Mouse (Mus musculus): ENCODE measurements at regions not wholly inside any gene's neighbourhood (a gene's known extent, or its start where the extent isn't known, plus 50 kb on each side); places are given as distances from the start of the nearest gene placed in this dataset.

- DNase-seq (ENCODE audit: low spot score), result no peak
Measured at GRCm38 (mm10) chr2:94590494-94590893, 152.6 kb upstream of the Api5 start.

- no peak for DNase-seq (ENCODE audit: low spot score)
Measured at GRCm38 (mm10) chr2:94587255-94587654, 149.3 kb upstream of the Api5 start.

DNA sequence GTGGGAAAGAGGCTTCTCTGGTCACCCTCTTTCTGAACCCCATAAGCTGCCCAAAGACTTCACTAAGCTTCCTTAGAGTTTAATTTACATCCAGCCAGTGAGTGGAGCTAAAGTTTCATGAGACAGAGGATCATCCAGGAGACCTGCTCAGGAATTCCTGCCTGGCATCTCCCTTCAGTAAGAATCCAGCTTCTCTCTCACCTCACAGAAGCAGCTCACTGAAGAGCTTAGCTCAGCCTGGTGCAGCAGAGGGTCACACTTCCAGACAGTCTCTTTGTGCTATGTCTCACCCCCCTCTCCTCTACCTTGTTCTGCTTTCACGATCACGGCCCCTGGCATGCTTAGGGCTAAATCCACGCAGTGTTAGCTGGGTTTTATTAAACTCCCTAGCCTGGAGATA lies 133.7 kb upstream of the Api5 start:
- no peak for DNase-seq (ENCODE audit: low spot score)

DNA sequence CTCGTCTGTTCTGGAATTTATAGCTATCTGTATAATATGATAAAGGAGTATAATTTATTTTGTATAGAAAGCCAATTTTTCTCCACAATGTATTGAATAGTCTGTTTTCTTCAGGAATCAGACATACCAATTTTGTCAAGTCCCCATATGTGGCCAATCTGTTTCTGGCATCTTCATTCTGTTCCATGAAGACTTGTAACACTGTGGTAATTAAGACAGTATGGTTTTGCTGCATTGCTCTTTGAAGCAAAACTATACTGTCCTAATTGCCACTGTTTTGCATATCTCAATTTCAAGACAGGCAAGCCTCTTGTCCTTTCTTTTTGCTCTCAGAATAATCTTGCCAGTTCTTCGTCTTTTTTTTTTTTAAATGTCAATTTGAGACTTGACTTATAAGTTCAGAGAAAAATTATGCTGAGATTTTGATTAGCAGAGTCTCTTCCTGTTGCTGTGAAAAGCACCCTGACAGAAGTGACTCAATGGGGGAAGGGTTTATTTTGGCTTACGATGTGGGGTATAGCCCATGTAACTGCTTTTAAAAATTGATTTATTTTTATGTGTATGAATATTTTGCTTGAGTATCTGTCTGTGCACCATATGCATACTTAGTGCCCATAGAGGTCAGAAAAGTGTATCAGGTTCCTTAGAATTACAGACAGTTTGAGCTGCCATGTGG lies 103.4 kb upstream of the Api5 start:
- DNase-seq (ENCODE audit: low spot score), result no peak

DNA sequence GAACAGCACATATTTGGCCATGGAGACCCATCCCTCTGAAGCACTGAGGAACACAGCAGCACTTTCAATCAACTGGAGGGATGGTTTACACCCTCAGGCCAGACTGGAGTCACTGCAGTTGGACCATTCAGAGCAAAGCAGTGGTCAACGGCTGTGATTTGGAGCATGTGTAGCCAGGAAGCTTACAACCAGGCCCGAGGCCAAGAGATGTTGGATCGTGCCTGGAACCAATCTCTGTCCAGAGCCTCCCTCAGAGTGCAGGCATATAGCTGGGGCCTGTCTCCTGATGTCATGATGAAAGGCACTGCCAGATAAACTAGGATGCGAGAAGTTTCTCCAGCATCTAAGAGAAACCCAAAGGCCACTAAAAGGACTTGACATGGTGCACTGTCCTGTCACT lies 98.7 kb upstream of the Api5 start:
- no peak for DNase-seq (ENCODE audit: low spot score)

DNA sequence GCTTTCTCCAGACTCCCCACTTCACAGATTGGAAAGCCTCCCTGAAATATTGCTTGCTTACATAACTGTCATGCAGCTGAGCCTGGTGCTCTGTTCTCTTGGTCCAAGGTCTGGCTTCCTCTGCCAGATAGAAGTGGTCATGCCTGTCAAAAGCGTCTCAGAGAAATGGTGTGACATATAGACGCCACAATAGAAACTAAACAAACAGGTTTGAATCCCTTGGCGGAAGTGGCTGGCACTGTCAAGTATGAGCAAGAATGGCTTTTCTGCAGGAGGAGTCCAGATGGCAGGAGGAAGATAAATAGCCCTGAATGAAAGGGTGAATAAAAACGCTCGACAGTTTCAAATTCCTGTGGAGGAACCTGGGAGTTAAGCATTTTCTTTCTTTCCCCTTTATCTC lies 93.2 kb upstream of the Api5 start:
- DNase-seq (ENCODE audit: low spot score), result no peak

GRCm38 (mm10) chr2:94524536-94524935 lies 86.6 kb upstream of the Api5 start:
- DNase-seq (ENCODE audit: low spot score), result peak; percentile 19

DNA sequence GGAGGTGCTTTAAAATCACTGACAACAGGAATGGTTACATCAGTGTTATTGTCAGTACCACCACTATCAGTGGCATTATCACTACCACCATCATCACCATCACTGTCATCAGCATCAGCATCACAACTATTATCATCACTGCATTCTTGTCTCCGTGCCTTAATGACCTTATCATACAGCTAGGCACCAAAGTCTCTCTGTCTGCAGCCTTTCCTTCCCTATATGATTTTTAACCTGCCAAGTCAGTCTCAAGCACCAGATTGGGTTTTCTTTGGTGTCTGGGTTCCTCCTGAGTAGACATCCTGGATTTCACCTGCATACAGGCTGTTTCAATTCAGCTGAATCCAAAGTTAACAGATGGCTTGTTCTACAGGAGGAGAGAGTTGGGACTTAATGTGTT lies 78.9 kb upstream of the Api5 start:
- DNase-seq (ENCODE audit: low spot score), result no peak

DNA sequence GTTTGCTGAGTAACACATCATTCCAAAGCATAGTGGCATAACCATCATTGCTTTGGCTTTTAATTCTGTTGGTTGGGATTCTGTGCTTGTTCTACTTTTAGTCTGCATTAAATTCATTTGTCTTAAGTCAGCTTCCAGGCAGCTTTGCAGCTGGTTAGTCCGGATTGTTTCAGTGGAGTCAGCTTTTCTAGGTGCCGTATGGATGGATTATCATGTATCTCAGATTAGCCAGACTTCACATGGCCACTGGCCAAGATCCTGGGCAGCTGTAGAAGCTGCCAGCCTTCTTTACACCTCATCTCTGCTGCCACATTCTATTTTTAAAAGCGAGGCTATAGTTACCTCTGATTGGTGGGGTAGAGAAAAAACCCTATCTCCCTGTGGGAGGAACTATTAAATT lies 74.1 kb upstream of the Api5 start:
- no peak for DNase-seq (ENCODE audit: low spot score)

GRCm38 (mm10) chr2:94500649-94501048 lies 62.7 kb upstream of the Api5 start:
- no peak for DNase-seq (ENCODE audit: low spot score)

GRCm38 (mm10) chr2:94498516-94498915 lies 60.6 kb upstream of the Api5 start:
- no peak for DNase-seq (ENCODE audit: low spot score)
